Mouse (Mus musculus): ENCODE measurements around the gene H2al1j. TPM values are rescaled to one million over a fixed set of nuclear protein-coding genes. Genes with fewer than 3 reads are reported as not detected.
"Not testable (repeated sequence)": the region's sequence is repeated elsewhere in the genome, so short reads cannot be mapped to it uniquely, and the experiment has no call there.

The H2al1j gene
- polyA plus RNA-seq, 1 experiment from 2014 or later = not detected

- not testable (repeated sequence) for H3K9ac ChIP-seq (replicated peaks; ENCODE audit: low read depth); ATAC-seq; H3K4me3 ChIP-seq (ENCODE audit: low read depth, low read length); H3K36me3 ChIP-seq (ENCODE audit: insufficient read depth, low read length); H3K4me2 ChIP-seq (replicated peaks; ENCODE audit: low read depth, low read length); H3K4me1 ChIP-seq (ENCODE audit: insufficient read depth, low read depth, low read length); H3K27ac ChIP-seq (ENCODE audit: low read length); H3K9me3 ChIP-seq (ENCODE audit: low read length); DNase-seq (ENCODE audit: low spot score); H3K27me3 ChIP-seq (replicated peaks; ENCODE audit: insufficient read depth, low read length)
- no CpG with 5 or more reads among the region's 6 CpGs for WGBS
Observed at GRCm38 (mm10) chrX:11314858-11315257, 12.8 kb upstream of the H2al1j start, which contains the start of gene H2al1f. H2al1f (plus strand) TSS chrX:11315158.

GRCm38 (mm10) chrX:11317956-11318355 is 9.7 kb upstream of the H2al1j start, which contains the start of gene H2al1g:
H2al1g (plus strand) TSS chrX:11318256.
- not testable (repeated sequence) for H3K27ac ChIP-seq (ENCODE audit: low read length); H3K36me3 ChIP-seq (ENCODE audit: insufficient read depth, low read length); H3K4me2 ChIP-seq (replicated peaks; ENCODE audit: low read depth, low read length); ATAC-seq; H3K9ac ChIP-seq (replicated peaks; ENCODE audit: low read depth); H3K27me3 ChIP-seq (replicated peaks; ENCODE audit: insufficient read depth, low read length); H3K4me3 ChIP-seq (ENCODE audit: low read depth, low read length); H3K9me3 ChIP-seq (ENCODE audit: low read length); DNase-seq (ENCODE audit: low spot score); H3K4me1 ChIP-seq (ENCODE audit: insufficient read depth, low read depth, low read length)
- WGBS = no CpG with 5 or more reads among the region's 3 CpGs

- H3K27ac ChIP-seq (ENCODE audit: low read length); ATAC-seq: not testable (repeated sequence)
- no CpG with 5 or more reads among the region's 6 CpGs for WGBS
Observed at GRCm38 (mm10) chrX:11321192-11321591, 6.4 kb upstream of the H2al1j start, which contains the start of gene H2al1h. H2al1h (plus strand) TSS chrX:11321492.

GRCm38 (mm10) chrX:11324359-11324758 is 3.3 kb upstream of the H2al1j start, which contains the start of gene H2al1i:
H2al1i (plus strand) TSS chrX:11324659.
- H3K9me3 ChIP-seq (ENCODE audit: low read length); ATAC-seq; H3K4me3 ChIP-seq (ENCODE audit: low read depth, low read length); H3K27me3 ChIP-seq (replicated peaks; ENCODE audit: insufficient read depth, low read length); DNase-seq (ENCODE audit: low spot score); H3K36me3 ChIP-seq (ENCODE audit: insufficient read depth, low read length); H3K4me2 ChIP-seq (replicated peaks; ENCODE audit: low read depth, low read length); H3K9ac ChIP-seq (replicated peaks; ENCODE audit: low read depth); H3K27ac ChIP-seq (ENCODE audit: low read length); H3K4me1 ChIP-seq (ENCODE audit: insufficient read depth, low read depth, low read length): not testable (repeated sequence)
- WGBS = 67% methylated on average over 2 of the region's 5 CpGs

More at GRCm38 (mm10) chrX:11321192-11321591, 6.4 kb upstream of the H2al1j start, which contains the start of gene H2al1h:
- not testable (repeated sequence) for H3K9me3 ChIP-seq (ENCODE audit: low read length); H3K36me3 ChIP-seq (ENCODE audit: insufficient read depth, low read length); H3K4me1 ChIP-seq (ENCODE audit: insufficient read depth, low read depth, low read length); DNase-seq (ENCODE audit: low spot score); H3K4me3 ChIP-seq (ENCODE audit: low read depth, low read length); H3K27me3 ChIP-seq (replicated peaks; ENCODE audit: insufficient read depth, low read length); H3K9ac ChIP-seq (replicated peaks; ENCODE audit: low read depth); H3K4me2 ChIP-seq (replicated peaks; ENCODE audit: low read depth, low read length)

GRCm38 (mm10) chrX:11345762-11346161 is 18.1 kb downstream of the H2al1j start:
- no peak overlapping the region for H3K4me2 ChIP-seq (replicated peaks; ENCODE audit: low read depth, low read length)

GRCm38 (mm10) chrX:11346756-11347155 is 19.1 kb downstream of the H2al1j start:
- ATAC-seq = no peak
- no peak overlapping the region for H3K9ac ChIP-seq (replicated peaks; ENCODE audit: low read depth)
- H3K36me3 ChIP-seq (ENCODE audit: insufficient read depth, low read length) = no peaks in the 10 kb centered on the region
- 79% methylated on average over 3 of the region's 3 CpGs for WGBS
- no peak overlapping the region for H3K27ac ChIP-seq (ENCODE audit: low read length)
- H3K27me3 ChIP-seq (replicated peaks; ENCODE audit: insufficient read depth, low read length) = no peaks in the 10 kb centered on the region
- no peak for DNase-seq (ENCODE audit: low spot score)
- no peak overlapping the region for H3K4me2 ChIP-seq (replicated peaks; ENCODE audit: low read depth, low read length)
- no peaks in the 10 kb centered on the region for H3K9me3 ChIP-seq (ENCODE audit: low read length)
- H3K4me1 ChIP-seq (ENCODE audit: insufficient read depth, low read depth, low read length) = no peaks in the 10 kb centered on the region
- no peak overlapping the region for H3K4me3 ChIP-seq (ENCODE audit: low read depth, low read length)
- TF ChIP-seq CTCF (IDR thresholded peaks at IDR 0.05) (no peak), EP300 (IDR thresholded peaks at IDR 0.05) (no peak)

More at GRCm38 (mm10) chrX:11345762-11346161, 18.1 kb downstream of the H2al1j start:
- Histone ChIP-seq H3K27ac (ENCODE audit: low read length) (no peak overlapping the region), H3K4me3 (ENCODE audit: low read depth, low read length) (no peak overlapping the region), H3K36me3 (ENCODE audit: insufficient read depth, low read length) (no peaks in the 10 kb centered on the region), H3K4me1 (ENCODE audit: insufficient read depth, low read depth, low read length) (no peaks in the 10 kb centered on the region), H3K9me3 (ENCODE audit: low read length) (no peaks in the 10 kb centered on the region), H3K9ac (replicated peaks; ENCODE audit: low read depth) (no peak overlapping the region), H3K27me3 (replicated peaks; ENCODE audit: insufficient read depth, low read length) (no peaks in the 10 kb centered on the region)
- TF ChIP-seq EP300 (IDR thresholded peaks at IDR 0.05) (no peak), CTCF (IDR thresholded peaks at IDR 0.05) (no peak)
- no peak for ATAC-seq
- DNase-seq (ENCODE audit: low spot score) = peak; percentile 11
- 54% methylated on average over 9 of the region's 9 CpGs for WGBS

- no peak for ATAC-seq
- Histone ChIP-seq H3K36me3 (ENCODE audit: insufficient read depth, low read length) (no peaks in the 10 kb centered on the region), H3K27me3 (replicated peaks; ENCODE audit: insufficient read depth, low read length) (no peaks in the 10 kb centered on the region), H3K4me1 (ENCODE audit: insufficient read depth, low read depth, low read length) (no peaks in the 10 kb centered on the region), H3K27ac (ENCODE audit: low read length) (no peak overlapping the region), H3K9ac (replicated peaks; ENCODE audit: low read depth) (no peak overlapping the region), H3K9me3 (ENCODE audit: low read length) (no peaks in the 10 kb centered on the region), H3K4me2 (replicated peaks; ENCODE audit: low read depth, low read length) (no peak overlapping the region), H3K4me3 (ENCODE audit: low read depth, low read length) (no peak overlapping the region)
- TF ChIP-seq CTCF (IDR thresholded peaks at IDR 0.05) = no peak
- no peak for TF ChIP-seq EP300 (IDR thresholded peaks at IDR 0.05)
- no peak for DNase-seq (ENCODE audit: low spot score)
- WGBS = 80% methylated on average over 6 of the region's 6 CpGs
Observed at GRCm38 (mm10) chrX:11360823-11361222, 33.2 kb downstream of the H2al1j start.

All from lung, postnatal 0 days (tissue).